Mouse (Mus musculus) hindbrain, postnatal 0 days (tissue): ENCODE results near the gene Ptgfrn. TPM values are rescaled to one million over a fixed set of nuclear protein-coding genes. Genes with fewer than 3 reads are reported as not detected.

Experiments
- ATAC-seq: fragments of 200-750 bp; cut with Nextera tagmentation; 2 replicates; pipeline ENCODE4 v1.8.0; 2017; ENCODE audit warnings: mild to moderate bottlenecking, moderate TSS enrichment, moderate library complexity
- DNase-seq: peaks from one replicate; pipeline ENCODE4 v3.0.0-alpha.2; 2015; ENCODE audit warnings: low spot score
- H3K27ac ChIP-seq: fragments of 300-500 bp; sonication (generic); 2 replicates; pipeline ENCODE4 v1.5.1; 2014; ENCODE audit warnings: mild to moderate bottlenecking
- H3K27me3 ChIP-seq: fragments of 300-500 bp; sonication (generic); 2 replicates; pipeline ENCODE4 v1.6.1; 2014; ENCODE audit warnings: low read length, mixed read lengths; ENCODE audit not compliant: insufficient read depth
- H3K36me3 ChIP-seq: fragments of 300-500 bp; sonication (generic); 2 replicates; pipeline ENCODE4 v1.6.1; 2014; ENCODE audit warnings: low read length, mixed read lengths; ENCODE audit not compliant: insufficient read depth
- H3K4me1 ChIP-seq: fragments of 300-500 bp; sonication (generic); 2 replicates; pipeline ENCODE4 v1.6.1; 2014; ENCODE audit warnings: antibody characterized with exemption, low read length, mixed read lengths; ENCODE audit not compliant: insufficient read depth
- H3K4me2 ChIP-seq: fragments of 300-500 bp; sonication (generic); 2 replicates; pipeline ENCODE4 v1.6.1; 2014; ENCODE audit warnings: low read depth, mild to moderate bottlenecking, low read length, moderate library complexity, mixed read lengths
- H3K4me3 ChIP-seq: fragments of 300-500 bp; sonication (generic); 2 replicates; pipeline ENCODE4 v1.5.1; 2014; ENCODE audit warnings: low read length
- H3K9ac ChIP-seq: fragments of 300-500 bp; sonication (generic); replicated peaks from 2 replicates; pipeline ENCODE4 v1.6.1; 2014; ENCODE audit warnings: mild to moderate bottlenecking, low read length, moderate library complexity, mixed read lengths
- H3K9me3 ChIP-seq: fragments of 300-500 bp; sonication (generic); 2 replicates; pipeline ENCODE4 v1.6.1; 2016; ENCODE audit warnings: low read length, mixed read lengths
- CTCF ChIP-seq: IDR thresholded peaks from 2 replicates; pipeline ENCODE4 v1.5.1; 2016; ENCODE audit warnings: antibody characterized with exemption, control low read depth, low read depth
- WGBS: fragments of 180-500 bp; shearing (Covaris S2); extraction: QIAGEN DNeasy Blood & Tissue Kit; methylation state at CpG from one replicate; pipeline ENCODE4 v1.1.7; 2014; 5-methylcytosine and 5-hydroxymethylcytosine counted together
- polyA plus RNA-seq: library from polyadenylated mRNA; unstranded; fragments of >200 nt; fragmentation: Nextera tagmentation; extraction: Ambion mirVana; gene quantifications from 2 replicates; pipeline ENCODE4 v1.2.1, GENCODE M21; 2015
- total RNA-seq: library from RNA; depleted of rRNA; stranded (reverse); fragments of >200 nt; gene quantifications from 2 replicates; pipeline ENCODE4 v1.2.3, GENCODE M21; 2014

Gene Ptgfrn
- total and polyA plus RNA-seq, 2 experiments from 2014 or later, result 4.1 to 51.0 TPM

GRCm38 (mm10) chr3:101131772-101132171 is 21.7 kb upstream of the Ptgfrn start:
- Histone ChIP-seq H3K9ac (no peak overlapping the region), H3K27me3 (no peaks in the 10 kb centered on the region), H3K9me3 (no peaks in the 10 kb centered on the region), H3K36me3 (no peaks in the 10 kb centered on the region), H3K27ac (no peak overlapping the region), H3K4me1 (peaks cover 3% of the 10 kb centered on the region; the same call in 1 of the 2 replicates), H3K4me3 (no peak overlapping the region), H3K4me2 (no peak overlapping the region)
- no peak for DNase-seq
- ATAC-seq, result no peak
- TF ChIP-seq CTCF, result no peak
- WGBS, result 86% methylated on average over 5 of the region's 5 CpGs

GRCm38 (mm10) chr3:101130526-101130925 is 20.4 kb upstream of the Ptgfrn start:
- no peak overlapping the region for H3K9ac ChIP-seq
- 0 out of 2 replicates have a peak overlapping the region, but pooled peaks have one; percentile 1 for H3K4me2 ChIP-seq
- WGBS, result 6% methylated on average over 11 of the region's 11 CpGs
- H3K27me3 ChIP-seq, result no peaks in the 10 kb centered on the region
- no peak overlapping the region for H3K27ac ChIP-seq
- H3K4me3 ChIP-seq, result no peak overlapping the region
- no peak for TF ChIP-seq CTCF
- no peaks in the 10 kb centered on the region for H3K36me3 ChIP-seq
- DNase-seq (no peak), ATAC-seq (no peak)
- no peaks in the 10 kb centered on the region for H3K9me3 ChIP-seq
- H3K4me1 ChIP-seq, result no peaks in the 10 kb centered on the region

DNA sequence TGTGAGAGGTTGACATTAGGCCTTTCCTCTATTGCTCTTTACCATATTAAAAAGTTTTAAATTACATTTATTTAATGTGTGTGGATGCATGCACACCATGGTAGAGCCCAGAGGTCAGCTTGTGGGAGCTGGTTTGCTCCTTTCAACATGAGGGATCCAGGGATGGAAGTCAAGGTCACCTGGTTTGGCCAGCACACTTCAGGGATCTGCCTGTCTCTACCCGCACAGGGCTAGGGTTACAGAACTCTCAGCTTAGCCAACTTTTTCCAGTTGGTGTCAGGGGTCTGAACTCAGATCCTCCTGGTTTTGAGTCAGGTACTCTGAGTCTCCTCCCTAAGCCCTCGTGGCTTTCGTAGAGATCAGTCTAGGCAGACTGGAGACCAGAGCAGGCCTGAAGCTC is 19.5 kb upstream of the Ptgfrn start:
- Histone ChIP-seq H3K9me3 (no peaks in the 10 kb centered on the region), H3K27ac (no peak overlapping the region), H3K9ac (no peak overlapping the region), H3K4me3 (no peak overlapping the region), H3K36me3 (no peaks in the 10 kb centered on the region), H3K4me1 (no peaks in the 10 kb centered on the region), H3K27me3 (no peaks in the 10 kb centered on the region), H3K4me2 (no peak overlapping the region)
- WGBS, result 89% methylated on average over 3 of the region's 3 CpGs
- ATAC-seq (no peak), DNase-seq (no peak)
- no peak for TF ChIP-seq CTCF

DNA sequence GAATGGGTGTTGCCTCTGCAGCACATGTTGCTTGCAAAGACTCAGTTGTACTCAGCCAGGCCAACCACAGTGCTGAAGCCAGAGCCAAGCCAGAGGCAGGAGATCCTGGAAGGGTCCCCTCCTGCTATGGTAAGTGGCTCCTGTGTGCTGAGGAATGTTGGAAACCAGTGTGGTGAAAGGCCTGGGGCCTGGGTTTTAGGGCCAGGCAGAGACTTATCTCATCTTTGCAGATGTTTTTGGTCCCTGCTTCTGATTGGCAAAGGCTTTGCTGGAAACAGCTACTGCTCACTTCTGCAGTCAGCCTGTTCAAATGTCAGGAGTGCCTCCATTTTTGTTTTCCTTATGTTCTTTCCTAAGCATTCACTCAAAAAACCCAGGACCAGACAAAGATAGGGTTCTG is 19.0 kb upstream of the Ptgfrn start:
- Histone ChIP-seq H3K27me3 (no peaks in the 10 kb centered on the region), H3K36me3 (no peaks in the 10 kb centered on the region), H3K9me3 (no peaks in the 10 kb centered on the region), H3K27ac (no peak overlapping the region), H3K9ac (no peak overlapping the region), H3K4me3 (no peak overlapping the region), H3K4me2 (no peak overlapping the region), H3K4me1 (no peaks in the 10 kb centered on the region)
- no peak for DNase-seq
- no peak for ATAC-seq
- no peak for TF ChIP-seq CTCF

DNA sequence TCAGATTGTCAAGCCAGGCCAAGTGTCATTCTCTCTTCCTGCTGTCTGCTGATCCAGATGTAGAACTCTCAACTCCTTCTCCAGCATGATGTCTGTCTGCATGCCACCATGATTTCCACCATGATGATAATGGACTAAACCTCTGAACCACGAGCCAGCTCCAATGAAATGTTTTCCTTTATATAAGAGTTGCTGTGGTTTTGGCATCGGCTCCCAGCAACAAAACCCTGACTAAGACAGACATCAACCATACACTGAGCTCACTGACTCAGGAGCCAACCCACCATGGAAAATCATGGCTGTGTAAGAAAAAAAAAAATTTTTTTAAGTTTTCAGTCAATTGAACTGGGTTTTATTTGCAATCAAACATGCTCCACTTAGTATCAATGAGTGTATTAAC is 17.7 kb upstream of the Ptgfrn start:
- no peak overlapping the region for H3K9ac ChIP-seq
- H3K27ac ChIP-seq, result no peak overlapping the region
- no peaks in the 10 kb centered on the region for H3K4me1 ChIP-seq
- H3K4me3 ChIP-seq, result no peak overlapping the region
- no peak for TF ChIP-seq CTCF
- no peaks in the 10 kb centered on the region for H3K9me3 ChIP-seq
- DNase-seq (no peak), ATAC-seq (no peak)
- H3K36me3 ChIP-seq, result no peaks in the 10 kb centered on the region
- H3K4me2 ChIP-seq, result no peak overlapping the region
- WGBS, result 73% methylated on average over 2 of the region's 2 CpGs
- no peaks in the 10 kb centered on the region for H3K27me3 ChIP-seq

- Histone ChIP-seq H3K9ac (no peak overlapping the region), H3K36me3 (no peaks in the 10 kb centered on the region), H3K27ac (no peak overlapping the region), H3K4me2 (no peak overlapping the region), H3K27me3 (no peaks in the 10 kb centered on the region), H3K9me3 (no peaks in the 10 kb centered on the region), H3K4me3 (no peak overlapping the region), H3K4me1 (no peaks in the 10 kb centered on the region)
- ATAC-seq, result no peak
- WGBS, result 94% methylated on average over 5 of the region's 5 CpGs
- no peak for TF ChIP-seq CTCF
- DNase-seq, result no peak
These were observed 14.6 kb upstream of the Ptgfrn start for GRCm38 (mm10) chr3:101124716-101125115.

DNA sequence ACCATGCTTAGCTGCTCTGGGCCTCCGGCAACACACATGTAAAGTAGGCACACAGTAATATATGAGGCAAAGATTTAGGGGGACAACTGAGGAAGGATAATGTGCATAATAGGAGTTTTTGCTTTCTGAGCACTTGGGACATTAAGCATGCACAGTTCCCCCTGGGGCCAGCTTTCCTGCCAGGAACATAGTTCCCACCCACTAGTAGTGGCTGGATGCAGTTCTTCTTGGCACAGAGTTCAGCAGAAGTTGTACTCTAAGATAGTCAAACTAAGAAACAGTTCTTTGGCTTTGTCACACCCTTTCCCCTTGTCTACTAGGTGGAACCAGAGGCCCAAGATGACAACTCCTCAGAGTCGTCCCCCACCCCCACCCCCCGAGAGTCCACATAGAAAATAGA is 12.4 kb upstream of the Ptgfrn start:
- H3K4me1 ChIP-seq, result no peaks in the 10 kb centered on the region
- no peak overlapping the region for H3K27ac ChIP-seq
- H3K9ac ChIP-seq, result no peak overlapping the region
- H3K27me3 ChIP-seq, result no peaks in the 10 kb centered on the region
- no peak for TF ChIP-seq CTCF
- DNase-seq (no peak), ATAC-seq (no peak)
- H3K9me3 ChIP-seq, result no peaks in the 10 kb centered on the region
- H3K4me3 ChIP-seq, result no peak overlapping the region
- 86% methylated on average over 3 of the region's 3 CpGs for WGBS
- no peak overlapping the region for H3K4me2 ChIP-seq
- no peaks in the 10 kb centered on the region for H3K36me3 ChIP-seq
